Mouse (Mus musculus): ENCODE measurements around the gene Mier2. TPM values are rescaled to one million over a fixed set of nuclear protein-coding genes. Genes with fewer than 3 reads are reported as not detected.

Gene Mier2
- polyA plus RNA-seq, 1 experiment from 2014 or later, result 54.2 TPM

DNA sequence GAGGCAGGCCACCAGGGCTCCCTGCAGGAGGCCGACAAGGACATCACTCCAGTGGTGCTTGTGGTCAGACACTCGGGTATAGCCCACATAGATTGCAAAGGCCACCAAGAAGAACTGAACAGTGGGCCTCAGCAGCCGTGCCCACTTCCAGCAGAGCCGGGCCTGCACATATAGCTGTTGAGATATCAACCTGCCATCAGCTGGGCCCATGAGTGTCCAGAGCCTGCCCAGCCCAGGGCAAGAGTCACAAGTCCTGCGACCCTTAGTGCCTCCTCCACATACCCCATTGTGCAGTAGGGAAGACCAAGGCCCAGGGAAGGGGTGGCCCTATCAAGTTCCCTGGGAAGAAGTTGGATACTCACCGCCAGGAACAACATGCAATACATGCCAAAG is 27.6 kb downstream of the Mier2 start:
- H3K4me2 ChIP-seq (ENCODE audit: low read depth, severe bottlenecking), result no peak overlapping the region
- H3K36me3 ChIP-seq (ENCODE audit: control insufficient read depth, insufficient read depth, low read length), result peaks cover 2% of the 10 kb centered on the region; the same call in 1 of the 2 replicates
- DNase-seq (ENCODE audit: low spot score) (peak; percentile 15), ATAC-seq (ENCODE audit: insufficient number of reproducible peaks, low FRiP score, low TSS enrichment, low read depth) (no peak)
- no peaks in the 10 kb centered on the region for H3K27me3 ChIP-seq (ENCODE audit: control insufficient read depth, insufficient read depth, low read length)
- no peak overlapping the region for H3K27ac ChIP-seq (replicated peaks; ENCODE audit: low read depth, low read length)
- no peaks in the 10 kb centered on the region for H3K9me3 ChIP-seq (ENCODE audit: control insufficient read depth, low read length)
- H3K9ac ChIP-seq (ENCODE audit: low read length), result no peak overlapping the region
- 85% methylated on average over 6 of the region's 6 CpGs for WGBS
- H3K4me1 ChIP-seq (ENCODE audit: control insufficient read depth, insufficient read depth, low read length), result no peaks in the 10 kb centered on the region
- no peak overlapping the region for H3K4me3 ChIP-seq (ENCODE audit: low read depth, low read length)

DNA sequence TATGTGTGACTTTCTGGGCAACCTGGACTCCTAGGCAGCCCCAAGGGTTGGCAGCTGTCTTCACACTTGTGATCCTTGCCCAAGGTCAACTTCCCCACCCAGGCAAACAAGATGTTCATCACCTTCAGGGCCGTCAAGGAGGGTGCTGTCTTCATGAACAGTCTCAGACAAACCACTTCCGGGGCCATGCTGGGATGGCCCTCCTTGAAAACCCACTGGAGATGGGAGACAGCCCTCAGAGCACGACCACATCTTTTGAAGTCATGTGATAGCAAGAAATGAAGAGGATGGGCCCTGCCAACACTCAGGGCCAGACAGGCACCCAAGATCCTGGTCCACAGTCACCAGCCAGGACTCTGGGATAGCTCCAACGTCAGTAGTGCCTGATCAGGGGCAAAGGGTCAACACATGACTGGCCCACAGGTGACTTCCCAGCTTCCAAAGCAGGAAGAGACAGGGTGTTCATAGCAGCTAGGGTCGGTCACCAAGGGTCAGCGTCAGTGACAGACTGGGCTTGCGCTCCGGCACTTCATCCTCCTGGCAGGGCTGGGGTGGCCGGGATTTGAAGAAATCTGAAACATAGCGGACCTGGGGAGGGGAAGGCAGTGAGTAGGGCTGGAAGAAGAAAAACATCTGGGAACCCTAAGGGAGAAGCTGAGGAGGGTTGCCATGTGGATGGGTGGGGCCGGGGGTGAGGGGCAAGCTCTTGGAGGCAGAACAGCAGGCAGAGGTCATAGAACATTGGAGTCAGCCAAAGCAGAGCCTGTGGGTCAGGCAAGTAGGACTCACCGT is 28.1 kb downstream of the Mier2 start:
- Histone ChIP-seq H3K9ac (ENCODE audit: low read length) (no peak overlapping the region), H3K4me3 (ENCODE audit: low read depth, low read length) (no peak overlapping the region), H3K36me3 (ENCODE audit: control insufficient read depth, insufficient read depth, low read length) (peaks cover 2% of the 10 kb centered on the region; the same call in 1 of the 2 replicates), H3K27me3 (ENCODE audit: control insufficient read depth, insufficient read depth, low read length) (no peaks in the 10 kb centered on the region), H3K9me3 (ENCODE audit: control insufficient read depth, low read length) (no peaks in the 10 kb centered on the region), H3K4me1 (ENCODE audit: control insufficient read depth, insufficient read depth, low read length) (no peaks in the 10 kb centered on the region), H3K27ac (replicated peaks; ENCODE audit: low read depth, low read length) (no peak overlapping the region), H3K4me2 (ENCODE audit: low read depth, severe bottlenecking) (no peak overlapping the region)
- DNase-seq (ENCODE audit: low spot score), result peak; percentile 16
- 91% methylated on average over 12 of the region's 12 CpGs for WGBS
- no peak for ATAC-seq (ENCODE audit: insufficient number of reproducible peaks, low FRiP score, low TSS enrichment, low read depth)

DNA sequence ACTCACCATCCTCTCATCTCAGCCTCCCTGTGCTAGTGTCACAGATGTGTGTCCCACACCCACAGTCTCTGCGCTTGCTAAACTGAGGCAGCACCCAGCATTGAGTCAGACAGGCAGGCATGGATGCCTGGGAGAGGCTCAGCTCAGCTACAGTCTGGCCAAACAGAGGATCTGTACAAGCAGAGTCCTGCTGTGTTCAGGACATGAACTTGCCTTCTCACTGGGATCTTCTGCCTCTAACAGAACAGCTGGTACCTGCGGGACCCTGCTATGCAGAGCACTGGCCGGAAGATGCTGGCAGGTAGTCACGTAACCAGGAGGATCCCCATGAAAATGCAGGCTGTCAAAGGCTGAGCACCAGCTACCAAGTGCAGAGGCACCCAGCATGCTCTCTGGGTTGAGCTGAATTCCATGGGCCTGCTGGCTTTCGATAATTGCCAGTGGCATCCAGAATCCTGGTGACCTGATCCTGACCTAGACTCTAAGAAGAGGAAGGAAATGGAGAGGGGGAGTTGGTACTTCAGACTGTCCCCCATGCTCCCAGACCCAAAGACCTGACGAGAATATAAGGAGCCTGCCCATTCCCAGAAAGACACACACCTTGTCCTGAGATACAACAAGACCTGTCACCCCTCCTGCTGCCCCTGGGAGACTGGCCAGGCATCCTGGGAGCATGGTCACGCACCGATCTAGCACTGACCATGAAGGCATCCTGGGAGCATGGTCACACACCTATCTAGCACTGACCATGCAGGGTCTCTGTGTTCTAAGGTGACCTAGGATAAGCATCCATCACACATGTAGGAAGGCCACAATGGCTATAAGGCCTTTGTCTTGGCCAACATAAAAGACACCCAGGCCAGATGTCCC is 29.3 kb downstream of the Mier2 start:
- ATAC-seq (ENCODE audit: insufficient number of reproducible peaks, low FRiP score, low TSS enrichment, low read depth), result no peak
- H3K4me2 ChIP-seq (ENCODE audit: low read depth, severe bottlenecking), result no peak overlapping the region
- no peaks in the 10 kb centered on the region for H3K27me3 ChIP-seq (ENCODE audit: control insufficient read depth, insufficient read depth, low read length)
- H3K9ac ChIP-seq (ENCODE audit: low read length), result no peak overlapping the region
- peak; percentile 17 for DNase-seq (ENCODE audit: low spot score)
- H3K9me3 ChIP-seq (ENCODE audit: control insufficient read depth, low read length), result no peaks in the 10 kb centered on the region
- H3K4me3 ChIP-seq (ENCODE audit: low read depth, low read length), result no peak overlapping the region
- H3K36me3 ChIP-seq (ENCODE audit: control insufficient read depth, insufficient read depth, low read length), result peaks cover 2% of the 10 kb centered on the region; the same call in 1 of the 2 replicates
- H3K27ac ChIP-seq (replicated peaks; ENCODE audit: low read depth, low read length), result no peak overlapping the region
- no peaks in the 10 kb centered on the region for H3K4me1 ChIP-seq (ENCODE audit: control insufficient read depth, insufficient read depth, low read length)
- 90% methylated on average over 8 of the region's 8 CpGs for WGBS

DNA sequence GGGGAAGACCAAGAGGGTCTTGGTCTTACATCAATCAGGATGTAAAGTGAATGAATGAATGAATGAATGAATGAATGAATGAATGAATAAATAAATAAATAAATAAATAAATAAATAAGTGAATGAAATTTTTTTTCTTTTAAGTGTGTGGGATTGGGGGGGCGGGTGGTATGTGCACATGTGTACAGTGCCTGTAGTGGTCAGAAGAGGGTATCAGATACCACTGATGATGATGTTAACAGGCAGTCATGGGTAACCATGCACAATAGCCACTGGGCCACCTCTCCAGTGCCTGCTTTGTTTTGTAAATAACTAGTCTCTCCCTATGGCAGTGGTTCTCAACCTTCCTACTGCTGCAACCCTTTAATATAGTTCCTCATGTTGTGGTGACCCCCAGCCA is 30.6 kb downstream of the Mier2 start:
- H3K4me1 ChIP-seq (ENCODE audit: control insufficient read depth, insufficient read depth, low read length), result no peaks in the 10 kb centered on the region
- H3K36me3 ChIP-seq (ENCODE audit: control insufficient read depth, insufficient read depth, low read length), result 0 out of 2 replicates have a peak, but pooled peaks cover 2% of the 10 kb centered on the region
- no peak overlapping the region for H3K4me2 ChIP-seq (ENCODE audit: low read depth, severe bottlenecking)
- WGBS, result 80% methylated on average over 1 of the region's 1 CpGs
- H3K27ac ChIP-seq (replicated peaks; ENCODE audit: low read depth, low read length), result no peak overlapping the region
- no peaks in the 10 kb centered on the region for H3K9me3 ChIP-seq (ENCODE audit: control insufficient read depth, low read length)
- H3K4me3 ChIP-seq (ENCODE audit: low read depth, low read length), result no peak overlapping the region
- DNase-seq (ENCODE audit: low spot score) (peak; percentile 4), ATAC-seq (ENCODE audit: insufficient number of reproducible peaks, low FRiP score, low TSS enrichment, low read depth) (no peak)
- no peak overlapping the region for H3K9ac ChIP-seq (ENCODE audit: low read length)
- H3K27me3 ChIP-seq (ENCODE audit: control insufficient read depth, insufficient read depth, low read length), result no peaks in the 10 kb centered on the region

DNA sequence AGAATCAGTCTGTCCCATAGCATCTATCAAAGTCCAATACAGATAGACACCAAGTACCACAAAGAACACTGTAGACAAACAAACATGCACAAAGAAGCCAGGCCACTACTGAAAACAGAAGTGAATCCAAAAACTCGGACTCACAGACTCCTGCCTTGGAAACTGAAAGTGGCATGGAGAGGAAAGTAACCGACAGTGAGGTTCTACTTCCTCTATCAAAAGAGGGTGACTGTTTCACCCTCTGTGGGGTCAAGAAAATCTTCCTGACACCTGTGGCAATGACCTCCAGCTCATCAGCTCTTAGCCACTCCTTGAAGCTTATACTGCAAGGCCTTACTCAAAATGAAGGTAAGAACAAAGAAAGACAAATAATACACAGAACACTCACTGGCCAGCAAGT is 48.3 kb downstream of the Mier2 start:
- H3K27ac ChIP-seq (replicated peaks; ENCODE audit: low read depth, low read length), result no peak overlapping the region
- no peak overlapping the region for H3K4me2 ChIP-seq (ENCODE audit: low read depth, severe bottlenecking)
- no peak overlapping the region for H3K9ac ChIP-seq (ENCODE audit: low read length)
- DNase-seq (ENCODE audit: low spot score) (no peak), ATAC-seq (ENCODE audit: insufficient number of reproducible peaks, low FRiP score, low TSS enrichment, low read depth) (no peak)
- WGBS, result 79% methylated on average over 2 of the region's 2 CpGs
- no peaks in the 10 kb centered on the region for H3K9me3 ChIP-seq (ENCODE audit: control insufficient read depth, low read length)
- H3K27me3 ChIP-seq (ENCODE audit: control insufficient read depth, insufficient read depth, low read length), result no peaks in the 10 kb centered on the region
- H3K4me1 ChIP-seq (ENCODE audit: control insufficient read depth, insufficient read depth, low read length), result no peaks in the 10 kb centered on the region
- no peak overlapping the region for H3K4me3 ChIP-seq (ENCODE audit: low read depth, low read length)
- H3K36me3 ChIP-seq (ENCODE audit: control insufficient read depth, insufficient read depth, low read length), result no peaks in the 10 kb centered on the region

DNA sequence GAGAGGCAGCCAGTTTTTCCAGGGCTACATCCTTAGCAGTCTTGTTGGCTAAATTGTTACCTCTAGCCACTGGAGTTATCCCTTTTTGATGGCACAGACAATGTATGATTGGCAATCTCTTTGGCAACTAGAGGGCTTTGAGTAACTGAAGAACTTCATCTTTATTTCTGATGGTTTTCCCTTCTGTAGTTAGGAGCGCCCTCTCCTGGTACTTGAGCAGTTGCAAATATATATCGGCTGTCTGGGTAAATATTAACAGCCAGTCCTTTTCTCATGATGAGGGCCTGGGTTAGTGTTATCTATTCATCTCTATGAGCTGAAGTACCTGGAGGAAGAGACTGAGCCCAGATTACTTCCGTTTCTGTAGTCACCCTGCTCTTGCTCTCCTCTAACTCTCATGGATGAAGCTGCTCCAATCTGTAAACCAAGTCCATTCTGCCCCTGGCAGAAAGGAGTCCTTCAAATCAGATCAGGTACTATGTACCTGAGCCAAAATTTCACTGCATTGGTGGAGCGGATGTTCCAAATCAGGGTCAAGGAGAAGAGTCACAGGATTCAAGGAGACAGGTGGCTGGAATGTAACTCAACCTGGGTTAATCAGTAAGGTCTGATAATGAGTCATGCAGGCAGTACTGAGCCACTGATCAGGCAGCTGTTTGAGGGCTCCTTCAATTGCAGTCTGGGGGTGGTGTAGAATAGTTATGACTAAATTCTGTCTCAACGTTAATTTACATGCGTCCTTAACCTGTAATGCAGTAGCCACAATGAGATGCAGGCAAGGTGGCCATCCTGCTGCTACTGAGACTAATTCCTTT is 52.0 kb downstream of the Mier2 start:
- ATAC-seq (ENCODE audit: insufficient number of reproducible peaks, low FRiP score, low TSS enrichment, low read depth) (no peak), DNase-seq (ENCODE audit: low spot score) (no peak)
- 76% methylated on average over 6 of the region's 6 CpGs for WGBS
- Histone ChIP-seq H3K9me3 (ENCODE audit: control insufficient read depth, low read length) (no peaks in the 10 kb centered on the region), H3K4me3 (ENCODE audit: low read depth, low read length) (no peak overlapping the region), H3K27me3 (ENCODE audit: control insufficient read depth, insufficient read depth, low read length) (no peaks in the 10 kb centered on the region), H3K27ac (replicated peaks; ENCODE audit: low read depth, low read length) (no peak overlapping the region), H3K36me3 (ENCODE audit: control insufficient read depth, insufficient read depth, low read length) (no peaks in the 10 kb centered on the region), H3K4me2 (ENCODE audit: low read depth, severe bottlenecking) (no peak overlapping the region), H3K4me1 (ENCODE audit: control insufficient read depth, insufficient read depth, low read length) (no peaks in the 10 kb centered on the region), H3K9ac (ENCODE audit: low read length) (no peak overlapping the region)

DNA sequence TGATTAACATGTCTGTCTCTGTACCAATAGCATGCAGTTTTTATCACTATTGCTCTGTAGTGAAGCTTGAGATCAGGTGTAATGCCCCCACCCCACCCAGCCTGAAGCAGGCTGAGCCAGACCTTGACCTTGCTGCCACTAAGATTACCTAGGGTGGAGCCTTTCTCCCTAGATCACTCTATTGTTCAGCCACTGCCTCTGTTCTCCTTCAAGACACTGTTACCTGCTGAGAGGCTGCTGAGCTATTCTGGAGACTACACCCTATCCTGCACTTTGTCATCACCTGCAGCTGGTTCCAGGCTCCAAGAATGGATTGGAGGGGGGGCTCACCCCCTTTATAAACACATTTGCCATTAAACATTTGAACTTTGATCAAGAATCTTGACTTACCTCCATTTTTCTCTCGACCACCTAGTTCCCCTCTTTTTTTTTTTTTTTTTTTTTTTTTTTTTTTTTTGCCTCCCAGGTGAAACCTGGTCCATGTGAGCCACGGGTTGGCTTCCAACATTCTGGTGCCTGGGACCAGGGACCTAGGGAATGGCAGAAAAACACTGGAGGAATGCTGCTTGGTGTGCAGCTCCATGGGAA is 58.2 kb downstream of the Mier2 start:
- Histone ChIP-seq H3K9ac (ENCODE audit: low read length) (no peak overlapping the region), H3K4me3 (ENCODE audit: low read depth, low read length) (no peak overlapping the region), H3K36me3 (ENCODE audit: control insufficient read depth, insufficient read depth, low read length) (no peaks in the 10 kb centered on the region), H3K4me1 (ENCODE audit: control insufficient read depth, insufficient read depth, low read length) (no peaks in the 10 kb centered on the region), H3K4me2 (ENCODE audit: low read depth, severe bottlenecking) (no peak overlapping the region), H3K27ac (replicated peaks; ENCODE audit: low read depth, low read length) (no peak overlapping the region), H3K27me3 (ENCODE audit: control insufficient read depth, insufficient read depth, low read length) (no peaks in the 10 kb centered on the region), H3K9me3 (ENCODE audit: control insufficient read depth, low read length) (no peaks in the 10 kb centered on the region)
- no peak for DNase-seq (ENCODE audit: low spot score)
- no peak for ATAC-seq (ENCODE audit: insufficient number of reproducible peaks, low FRiP score, low TSS enrichment, low read depth)
- WGBS, result 64% methylated on average over 2 of the region's 2 CpGs

DNA sequence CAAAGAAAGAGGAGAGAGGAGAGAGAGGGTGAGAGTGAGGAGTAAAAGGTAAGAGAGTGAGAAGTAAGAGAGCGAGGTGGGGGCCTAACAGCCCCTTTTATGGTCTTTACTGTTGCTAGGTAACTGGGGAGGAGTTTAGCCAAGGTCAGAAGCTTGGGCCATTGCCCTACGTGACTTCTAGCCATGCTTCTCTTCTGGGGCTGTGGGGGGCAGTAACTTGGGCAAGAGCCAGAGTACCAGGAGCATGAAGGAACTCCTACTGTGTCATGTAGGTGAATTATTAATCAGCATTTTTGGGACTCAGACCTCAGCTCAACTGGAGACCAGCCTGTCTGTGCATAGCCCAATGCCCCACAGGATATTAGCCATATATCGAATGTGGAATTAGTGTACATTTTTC is 59.1 kb downstream of the Mier2 start:
- Histone ChIP-seq H3K9ac (ENCODE audit: low read length) (no peak overlapping the region), H3K4me3 (ENCODE audit: low read depth, low read length) (no peak overlapping the region), H3K4me1 (ENCODE audit: control insufficient read depth, insufficient read depth, low read length) (no peaks in the 10 kb centered on the region), H3K27ac (replicated peaks; ENCODE audit: low read depth, low read length) (no peak overlapping the region), H3K9me3 (ENCODE audit: control insufficient read depth, low read length) (no peaks in the 10 kb centered on the region), H3K4me2 (ENCODE audit: low read depth, severe bottlenecking) (no peak overlapping the region), H3K36me3 (ENCODE audit: control insufficient read depth, insufficient read depth, low read length) (no peaks in the 10 kb centered on the region), H3K27me3 (ENCODE audit: control insufficient read depth, insufficient read depth, low read length) (no peaks in the 10 kb centered on the region)
- DNase-seq (ENCODE audit: low spot score) (no peak), ATAC-seq (ENCODE audit: insufficient number of reproducible peaks, low FRiP score, low TSS enrichment, low read depth) (no peak)
- WGBS, result 47% methylated on average over 3 of the region's 3 CpGs

Measured in limb, embryonic 11.5 days (tissue).